Comparison of ENCODE assay signal across 7 mouse cellular contexts in the genomic region with DNA sequence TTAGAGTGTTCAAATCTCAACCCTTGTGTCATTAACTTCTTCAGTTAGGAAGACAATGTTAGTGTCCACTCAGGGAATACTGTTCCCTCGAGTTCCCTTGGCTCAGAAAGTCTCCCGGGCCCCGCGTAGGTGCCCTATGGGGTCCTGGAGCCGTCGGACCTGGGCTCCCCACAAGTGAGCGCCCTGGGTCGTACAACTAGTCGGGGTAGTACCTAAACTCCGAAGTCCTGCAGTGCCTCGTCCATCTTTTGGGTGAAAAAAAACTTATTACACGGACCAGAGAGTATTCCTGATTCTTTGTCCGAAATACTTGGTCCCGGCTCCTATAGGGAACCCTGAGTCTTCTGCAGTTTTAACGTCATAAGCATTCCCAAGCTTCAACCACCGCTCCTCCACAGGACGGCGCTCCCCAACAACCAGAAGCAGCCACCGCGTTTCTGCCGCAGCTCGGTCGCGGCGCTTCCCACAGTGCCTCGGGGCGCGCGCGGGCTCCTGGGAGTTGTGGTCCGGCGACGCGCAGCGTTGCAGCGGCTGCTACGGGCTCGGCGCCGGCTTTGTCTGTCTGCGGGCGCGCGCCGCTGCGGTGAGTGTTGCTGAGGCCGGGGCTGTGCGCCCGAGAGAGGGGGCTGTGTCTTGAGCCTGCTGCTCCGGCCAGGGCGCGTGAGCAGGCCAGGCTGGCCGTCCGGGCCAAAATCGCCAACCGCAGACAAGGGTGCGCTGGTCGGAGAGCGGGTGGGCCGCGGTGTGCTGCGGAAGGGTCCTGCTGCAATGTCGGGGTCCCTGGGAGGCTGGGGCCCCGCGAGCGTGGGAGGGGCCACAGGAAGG. TPM values are rescaled to one million over a fixed set of nuclear protein-coding genes. Genes with fewer than 3 reads are reported as not detected.
DNase-seq lines count a peak whose midpoint lies in the region; ATAC-seq and TF ChIP-seq lines count a peak whose summit lies in the region.

A gene (plus strand): TSS at position 495 of the 825 bp plus-strand sequence.

- TF ChIP-seq POLR2A in spleen, adult 2 months (IDR thresholded peaks at IDR 0.05; ENCODE audit: low read depth, low read length) = no peak; the same call in 1 of the 2 replicates

- H3K27me3 ChIP-seq in embryonic facial prominence, embryonic 12.5 days = no peaks in the 10 kb centered on the region
- H3K27me3 ChIP-seq in limb, embryonic 11.5 days (ENCODE audit: control insufficient read depth, insufficient read depth, low read length) = no peaks in the 10 kb centered on the region
- no peaks in the 10 kb centered on the region for H3K27me3 ChIP-seq in midbrain, embryonic 14.5 days (ENCODE audit: control insufficient read depth, insufficient read depth, low read length)
- H3K27me3 ChIP-seq in spleen, adult 2 months (ENCODE audit: control insufficient read depth, insufficient read depth, low read length) = no peaks in the 10 kb centered on the region

- no peaks in the 10 kb centered on the region for H3K9me3 ChIP-seq in embryonic facial prominence, embryonic 12.5 days
- no peaks in the 10 kb centered on the region for H3K9me3 ChIP-seq in limb, embryonic 11.5 days (ENCODE audit: control insufficient read depth, low read length)
- no peaks in the 10 kb centered on the region for H3K9me3 ChIP-seq in midbrain, embryonic 14.5 days (ENCODE audit: control insufficient read depth, low read length)

- peaks cover 3% of the 10 kb centered on the region; the same call in 1 of the 2 replicates for H3K4me1 ChIP-seq in embryonic facial prominence, embryonic 12.5 days
- no peaks in the 10 kb centered on the region for H3K4me1 ChIP-seq in limb, embryonic 11.5 days (ENCODE audit: control insufficient read depth, insufficient read depth, low read length)
- peaks cover 8% of the 10 kb centered on the region; the same call in 1 of the 2 replicates for H3K4me1 ChIP-seq in midbrain, embryonic 14.5 days (ENCODE audit: control insufficient read depth, insufficient read depth, low read length)
- no peaks in the 10 kb centered on the region for H3K4me1 ChIP-seq in spleen, adult 2 months (ENCODE audit: control insufficient read depth, insufficient read depth, insufficient read length)

- peak within 1 kb of the TSS; percentile 95 for H3K27ac ChIP-seq in embryonic facial prominence, embryonic 12.5 days
- H3K27ac ChIP-seq in limb, embryonic 11.5 days (replicated peaks; ENCODE audit: low read depth, low read length) = peak within 1 kb of the TSS; percentile 84
- peak within 1 kb of the TSS; percentile 96 for H3K27ac ChIP-seq in midbrain, embryonic 14.5 days (replicated peaks; ENCODE audit: low read depth, low read length)
- peak within 1 kb of the TSS; percentile 75 for H3K27ac ChIP-seq in spleen, adult 2 months (ENCODE audit: insufficient read depth, low read length)

- peak within 1 kb of the TSS; percentile 80 for H3K4me3 ChIP-seq in embryonic facial prominence, embryonic 12.5 days
- H3K4me3 ChIP-seq in limb, embryonic 11.5 days (ENCODE audit: low read depth, low read length) = peak within 1 kb of the TSS; percentile 66
- H3K4me3 ChIP-seq in midbrain, embryonic 14.5 days (replicated peaks; ENCODE audit: low read depth, low read length) = peak within 1 kb of the TSS; percentile 94
- peak within 1 kb of the TSS; percentile 94 for H3K4me3 ChIP-seq in spleen, adult 2 months (ENCODE audit: extremely low read depth, insufficient read depth, insufficient read length)

- peak within 1 kb of the TSS; percentile 65 for H3K4me2 ChIP-seq in embryonic facial prominence, embryonic 12.5 days (replicated peaks)
- H3K4me2 ChIP-seq in limb, embryonic 11.5 days (ENCODE audit: low read depth, severe bottlenecking) = peak within 1 kb of the TSS; percentile 58
- H3K4me2 ChIP-seq in midbrain, embryonic 14.5 days (ENCODE audit: low read length) = peak within 1 kb of the TSS; percentile 74

- H3K9ac ChIP-seq in embryonic facial prominence, embryonic 12.5 days = peak within 1 kb of the TSS; percentile 95
- H3K9ac ChIP-seq in limb, embryonic 11.5 days (ENCODE audit: low read length) = peak within 1 kb of the TSS; percentile 94
- peak within 1 kb of the TSS; percentile 99 for H3K9ac ChIP-seq in midbrain, embryonic 14.5 days (replicated peaks; ENCODE audit: low read length)

- peaks cover 29% of the 10 kb centered on the region for H3K36me3 ChIP-seq in embryonic facial prominence, embryonic 12.5 days
- peaks cover 17% of the 10 kb centered on the region for H3K36me3 ChIP-seq in limb, embryonic 11.5 days (ENCODE audit: control insufficient read depth, insufficient read depth, low read length)
- H3K36me3 ChIP-seq in midbrain, embryonic 14.5 days (ENCODE audit: control insufficient read depth, insufficient read depth, low read length) = peaks cover 29% of the 10 kb centered on the region
- H3K36me3 ChIP-seq in spleen, adult 2 months (ENCODE audit: control insufficient read depth, insufficient read depth, low read length) = peaks cover 12% of the 10 kb centered on the region

- peak; percentile 28; the same call in 1 of the 2 replicates for TF ChIP-seq CTCF in spleen, adult 2 months (IDR thresholded peaks at IDR 0.05; ENCODE audit: extremely low read depth, insufficient read depth, insufficient read length, insufficient replicate concordance)

- WGBS in embryonic facial prominence, embryonic 12.5 days = under 1% methylated on average over 66 of the region's 66 CpGs
- WGBS in limb, embryonic 11.5 days = under 1% methylated on average over 65 of the region's 66 CpGs
- under 1% methylated on average over 66 of the region's 66 CpGs for WGBS in midbrain, embryonic 14.5 days
- WGBS in spleen, adult 2 months = under 1% methylated on average over 66 of the region's 66 CpGs

- ATAC-seq in embryonic facial prominence, embryonic 12.5 days (ENCODE audit: insufficient number of reproducible peaks, insufficient read depth, low FRiP score, low TSS enrichment) = peak; percentile 95
- peak; percentile 92 for ATAC-seq in limb, embryonic 11.5 days (ENCODE audit: insufficient number of reproducible peaks, low FRiP score, low TSS enrichment, low read depth)
- peak; percentile 94 for ATAC-seq in midbrain, embryonic 14.5 days (ENCODE audit: low FRiP score, low TSS enrichment)

- DNase-seq in adrenal gland, postnatal 25 days = peak; percentile 94
- DNase-seq in heart, adult 11 months = peak; percentile 99
- DNase-seq in kidney, adult 18-20 months = peak; percentile 90
- DNase-seq in limb, embryonic 11.5 days (ENCODE audit: low spot score) = peak; percentile 97
- DNase-seq in midbrain, embryonic 14.5 days = peak; percentile 99
- peak; percentile 45 to 90 for DNase-seq in spleen, adult 2 months (ENCODE audit: low read depth in 1 of 2, low spot score in 2 of 2)

RNA-seq across cellular contexts. Expression of the gene that starts here (rescaled TPM):
- total RNA-seq in adrenal gland, postnatal 25 days (2021) = 36.1 and 37.0 TPM in 2 replicates
- polyA plus RNA-seq in embryonic facial prominence, embryonic 12.5 days (2016; fragmentation: Nextera tagmentation; extraction: Ambion mirVana) = 175 and 182 TPM in 2 replicates
- polyA plus RNA-seq in limb, embryonic 11.5 days (2014; fragmentation: Nextera tagmentation; extraction: Ambion mirVana) = 155 and 163 TPM in 2 replicates
- polyA plus RNA-seq in midbrain, embryonic 14.5 days (2014; fragmentation: Nextera tagmentation; extraction: Ambion mirVana) = 152 and 165 TPM in 2 replicates
- 13.7 and 14.9 TPM in 2 replicates for polyA plus RNA-seq in spleen, adult 2 months (2012; rRNA removed)

Comparison
In these comparisons a context has a peak if more than half of its experiments do, and no peak if none do; other contexts are left out.
1. Peak in every context shown above with its lines: DNase-seq, ATAC-seq, H3K4me3 ChIP-seq and H3K27ac ChIP-seq.